Mouse (Mus musculus): Measurements from ENCODE around the gene Nfyb. TPM values are rescaled to one million over a fixed set of nuclear protein-coding genes. Genes with fewer than 3 reads are reported as not detected.

The Nfyb gene
- total and polyA plus RNA-seq, 3 experiments = 26.1 to 87.4 (median 70.4) TPM

DNA sequence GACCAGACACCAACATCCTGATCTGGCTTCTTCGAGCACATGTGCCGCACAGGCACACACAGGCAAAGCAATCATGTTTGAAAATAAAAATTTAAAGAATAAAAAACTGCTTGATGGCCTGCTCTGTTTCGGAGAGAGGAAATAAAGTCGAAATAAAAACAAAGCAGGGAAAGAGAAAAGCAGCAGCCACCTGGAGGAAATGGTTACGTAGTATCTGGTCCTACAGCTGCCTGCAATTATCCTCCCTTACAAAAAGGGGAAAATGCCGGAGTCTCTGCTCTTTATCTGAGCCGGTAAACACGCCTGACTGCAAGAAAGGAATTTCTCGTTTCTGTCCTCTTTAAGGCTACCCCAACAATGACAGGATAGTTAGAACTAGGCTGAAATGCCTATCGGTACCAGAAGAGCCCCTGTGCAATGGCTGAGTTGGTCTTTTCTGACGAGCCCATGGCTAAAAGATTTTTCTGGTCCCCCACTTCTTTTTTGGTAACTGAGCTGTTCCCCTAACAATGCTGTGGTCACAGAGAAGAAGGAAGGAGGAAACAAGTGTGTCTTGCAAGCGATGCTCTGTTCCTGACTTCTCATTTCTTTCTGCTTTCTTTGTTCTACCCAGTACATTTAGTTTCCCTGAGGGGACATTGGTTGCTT is 32.7 kb upstream of the Nfyb start:
- H3K36me3 ChIP-seq (replicated peaks) = no peaks in the 10 kb centered on the region
- peaks cover 3% of the 10 kb centered on the region; the same call in 1 of the 2 replicates for H3K9me3 ChIP-seq (replicated peaks)
- ATAC-seq (ENCODE audit: extremely low read depth, insufficient number of reproducible peaks, low FRiP score, poor library complexity, severe bottlenecking) = no peak
- H3K27me3 ChIP-seq (ENCODE audit: insufficient read depth, low read length) = peaks cover 35% of the 10 kb centered on the region
- no peak overlapping the region for H3K4me3 ChIP-seq (ENCODE audit: low read depth, low read length)
- DNase-seq (ENCODE audit: low spot score) = no peak
- H3K4me1 ChIP-seq (ENCODE audit: insufficient read depth, low read depth, low read length) = peaks cover 18% of the 10 kb centered on the region
- TF ChIP-seq GATA2 (IDR thresholded peaks at IDR 0.05; ENCODE audit: borderline replicate concordance, low read depth, low read length) (no peak), CTCF (IDR thresholded peaks at IDR 0.05; ENCODE audit: low read depth, low read length) (no peak), GATA1 (IDR thresholded peaks at IDR 0.05; ENCODE audit: borderline replicate concordance, low read length) (no peak), POLR2AphosphoS5 (IDR thresholded peaks at IDR 0.05; ENCODE audit: insufficient replicate concordance, low read depth, low read length) (no peak), TAL1 (conservative IDR thresholded peaks at IDR 0.05; ENCODE audit: low read depth, low read length) (no peak)

DNA sequence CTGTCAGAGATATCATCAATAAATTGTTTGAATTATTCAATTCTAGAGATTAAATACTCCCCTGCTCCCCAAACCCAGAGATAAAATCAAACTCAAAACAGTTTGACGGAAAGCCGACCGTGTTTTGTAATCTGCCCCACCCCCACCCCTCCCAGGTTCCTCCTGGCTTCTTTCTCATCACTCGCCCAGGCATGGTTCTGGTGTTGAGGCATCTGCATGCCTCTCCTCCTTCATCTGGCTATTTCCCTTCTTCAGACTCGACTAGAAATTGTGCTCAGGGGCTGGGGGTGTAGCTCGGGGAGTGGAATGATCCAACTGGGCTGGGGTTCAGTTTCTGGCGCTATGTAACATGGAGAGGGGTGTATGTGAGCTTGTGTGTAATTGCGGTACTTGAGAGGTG is 31.8 kb upstream of the Nfyb start:
- Histone ChIP-seq H3K4me3 (ENCODE audit: low read depth, low read length) (no peak overlapping the region), H3K4me1 (ENCODE audit: insufficient read depth, low read depth, low read length) (peaks cover 20% of the 10 kb centered on the region), H3K36me3 (replicated peaks) (no peaks in the 10 kb centered on the region), H3K9me3 (replicated peaks) (peaks cover 4% of the 10 kb centered on the region; the same call in 1 of the 2 replicates), H3K27me3 (ENCODE audit: insufficient read depth, low read length) (peaks cover 35% of the 10 kb centered on the region)
- ATAC-seq (ENCODE audit: extremely low read depth, insufficient number of reproducible peaks, low FRiP score, poor library complexity, severe bottlenecking) (no peak), DNase-seq (ENCODE audit: low spot score) (no peak)
- TF ChIP-seq GATA1 (IDR thresholded peaks at IDR 0.05; ENCODE audit: borderline replicate concordance, low read length) = no peak
- TF ChIP-seq POLR2AphosphoS5 (IDR thresholded peaks at IDR 0.05; ENCODE audit: insufficient replicate concordance, low read depth, low read length) = no peak
- no peak for TF ChIP-seq GATA2 (IDR thresholded peaks at IDR 0.05; ENCODE audit: borderline replicate concordance, low read depth, low read length)

DNA sequence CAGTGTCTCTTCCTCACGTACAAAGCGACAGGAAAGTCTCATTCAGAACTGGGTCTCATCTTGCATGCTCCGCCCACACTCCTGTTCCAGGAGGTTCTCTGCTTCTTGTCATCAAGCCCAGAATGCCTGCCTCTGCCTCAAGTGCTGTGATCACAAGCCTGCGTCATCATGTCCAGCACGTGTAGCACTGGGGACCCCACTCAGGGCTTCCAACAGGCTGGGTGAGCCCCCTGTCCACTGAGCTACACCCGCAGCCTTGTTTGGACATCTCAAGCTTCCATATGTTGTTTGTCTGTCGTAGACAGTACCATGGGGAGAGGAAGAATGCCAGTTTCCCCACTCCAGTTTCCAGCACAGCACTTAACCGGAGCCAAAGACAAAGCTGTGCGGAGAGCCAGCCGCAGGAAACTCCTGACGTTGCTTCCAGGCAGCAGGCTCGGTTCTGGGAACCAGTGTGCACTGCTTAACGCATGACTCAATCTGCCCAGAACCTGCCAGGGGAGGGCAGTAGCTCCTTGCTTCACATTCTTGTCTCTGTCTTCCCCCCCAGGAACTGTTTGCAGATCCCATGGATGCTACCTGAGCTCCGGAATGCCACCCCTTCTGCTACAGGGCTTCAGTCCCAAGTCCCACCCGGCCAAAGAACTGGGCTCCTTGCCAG is 31.3 kb upstream of the Nfyb start:
- ATAC-seq (ENCODE audit: extremely low read depth, insufficient number of reproducible peaks, low FRiP score, poor library complexity, severe bottlenecking) = no peak
- H3K4me1 ChIP-seq (ENCODE audit: insufficient read depth, low read depth, low read length) = peaks cover 25% of the 10 kb centered on the region
- peaks cover 35% of the 10 kb centered on the region for H3K27me3 ChIP-seq (ENCODE audit: insufficient read depth, low read length)
- no peaks in the 10 kb centered on the region for H3K36me3 ChIP-seq (replicated peaks)
- no peak for TF ChIP-seq GATA1 (IDR thresholded peaks at IDR 0.05; ENCODE audit: borderline replicate concordance, low read length)
- no peak for TF ChIP-seq CTCF (IDR thresholded peaks at IDR 0.05; ENCODE audit: low read depth, low read length)
- no peak for TF ChIP-seq POLR2AphosphoS5 (IDR thresholded peaks at IDR 0.05; ENCODE audit: insufficient replicate concordance, low read depth, low read length)
- TF ChIP-seq GATA2 (IDR thresholded peaks at IDR 0.05; ENCODE audit: borderline replicate concordance, low read depth, low read length) = no peak
- TF ChIP-seq TAL1 (conservative IDR thresholded peaks at IDR 0.05; ENCODE audit: low read depth, low read length) = no peak
- DNase-seq (ENCODE audit: low spot score) = no peak
- H3K9me3 ChIP-seq (replicated peaks) = peaks cover 4% of the 10 kb centered on the region; the same call in 1 of the 2 replicates
- no peak overlapping the region for H3K4me3 ChIP-seq (ENCODE audit: low read depth, low read length)

DNA sequence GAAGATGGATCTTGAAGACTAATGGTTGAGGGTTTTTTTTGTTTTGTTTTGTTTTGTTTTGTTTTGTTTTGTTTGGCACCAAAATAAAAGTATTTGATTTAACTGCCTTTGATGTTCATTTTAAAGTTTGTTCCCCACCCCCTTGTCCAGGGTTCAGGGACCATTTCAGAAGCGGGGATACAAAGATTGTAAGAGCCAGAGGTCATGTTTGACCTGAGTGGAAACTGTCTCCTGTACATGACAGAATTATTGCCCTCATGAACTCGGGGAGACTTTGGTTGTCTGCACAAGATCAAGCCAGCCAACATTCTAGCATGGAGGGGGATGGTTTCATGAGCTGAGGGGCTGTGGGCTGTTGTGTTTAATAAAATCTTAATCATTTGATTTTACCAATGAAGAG is 28.4 kb upstream of the Nfyb start:
- H3K9me3 ChIP-seq (replicated peaks) = peaks cover 4% of the 10 kb centered on the region; the same call in 1 of the 2 replicates
- no peak overlapping the region for H3K4me3 ChIP-seq (ENCODE audit: low read depth, low read length)
- ATAC-seq (ENCODE audit: extremely low read depth, insufficient number of reproducible peaks, low FRiP score, poor library complexity, severe bottlenecking) = no peak
- TF ChIP-seq GATA2 (IDR thresholded peaks at IDR 0.05; ENCODE audit: borderline replicate concordance, low read depth, low read length) = no peak
- TF ChIP-seq TAL1 (conservative IDR thresholded peaks at IDR 0.05; ENCODE audit: low read depth, low read length) = no peak
- TF ChIP-seq GATA1 (IDR thresholded peaks at IDR 0.05; ENCODE audit: borderline replicate concordance, low read length) = no peak
- no peak for TF ChIP-seq POLR2AphosphoS5 (IDR thresholded peaks at IDR 0.05; ENCODE audit: insufficient replicate concordance, low read depth, low read length)
- TF ChIP-seq CTCF (IDR thresholded peaks at IDR 0.05; ENCODE audit: low read depth, low read length) = no peak
- H3K27me3 ChIP-seq (ENCODE audit: insufficient read depth, low read length) = peaks cover 31% of the 10 kb centered on the region
- H3K36me3 ChIP-seq (replicated peaks) = no peaks in the 10 kb centered on the region
- peaks cover 18% of the 10 kb centered on the region for H3K4me1 ChIP-seq (ENCODE audit: insufficient read depth, low read depth, low read length)
- DNase-seq (ENCODE audit: low spot score) = no peak

DNA sequence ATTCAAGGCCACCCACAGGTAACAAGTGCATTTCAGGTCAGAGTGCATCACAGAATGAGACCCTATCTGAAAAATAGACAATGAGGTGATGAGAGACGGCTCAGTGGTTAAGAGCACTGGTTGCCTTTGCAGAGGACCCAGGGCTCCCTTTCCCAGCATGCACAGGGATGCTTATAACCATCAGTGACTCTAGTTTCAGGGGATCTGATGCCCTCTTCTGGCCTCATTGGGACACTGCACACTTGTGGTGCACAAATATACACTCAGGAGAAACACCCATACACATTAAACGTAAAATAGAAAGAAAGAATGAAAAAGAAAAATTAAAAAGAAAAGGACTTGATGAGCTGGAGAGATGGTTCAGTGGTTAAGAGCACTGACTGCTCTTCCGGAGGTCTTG is 27.8 kb upstream of the Nfyb start:
- Histone ChIP-seq H3K36me3 (replicated peaks) (no peaks in the 10 kb centered on the region), H3K4me1 (ENCODE audit: insufficient read depth, low read depth, low read length) (peaks cover 18% of the 10 kb centered on the region), H3K27me3 (ENCODE audit: insufficient read depth, low read length) (peaks cover 25% of the 10 kb centered on the region), H3K4me3 (ENCODE audit: low read depth, low read length) (no peak overlapping the region), H3K9me3 (replicated peaks) (peaks cover 4% of the 10 kb centered on the region; the same call in 1 of the 2 replicates)
- no peak for ATAC-seq (ENCODE audit: extremely low read depth, insufficient number of reproducible peaks, low FRiP score, poor library complexity, severe bottlenecking)
- no peak for DNase-seq (ENCODE audit: low spot score)
- TF ChIP-seq TAL1 (conservative IDR thresholded peaks at IDR 0.05; ENCODE audit: low read depth, low read length) (no peak), GATA1 (IDR thresholded peaks at IDR 0.05; ENCODE audit: borderline replicate concordance, low read length) (no peak), POLR2AphosphoS5 (IDR thresholded peaks at IDR 0.05; ENCODE audit: insufficient replicate concordance, low read depth, low read length) (no peak), CTCF (IDR thresholded peaks at IDR 0.05; ENCODE audit: low read depth, low read length) (no peak), GATA2 (IDR thresholded peaks at IDR 0.05; ENCODE audit: borderline replicate concordance, low read depth, low read length) (no peak)

DNA sequence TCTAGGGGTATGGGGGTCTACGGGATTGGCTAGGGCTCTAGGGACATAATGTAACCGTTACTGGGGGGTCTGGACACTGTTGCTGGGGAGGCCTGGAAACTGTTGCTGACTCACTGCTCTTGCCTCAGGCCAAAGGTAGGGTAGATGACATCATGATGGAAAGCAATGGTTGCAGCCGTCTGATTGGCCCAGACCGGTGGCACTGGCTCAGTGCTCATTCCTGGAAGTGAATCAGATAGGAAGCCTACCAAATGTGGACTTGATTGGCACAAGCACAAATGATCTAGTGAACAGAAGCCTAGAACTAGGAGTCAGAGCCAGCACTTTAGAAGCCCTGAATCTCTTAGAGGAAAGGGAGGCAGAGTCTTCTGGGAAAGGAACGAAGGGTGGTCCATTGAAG is 26.6 kb upstream of the Nfyb start:
- ATAC-seq (ENCODE audit: extremely low read depth, insufficient number of reproducible peaks, low FRiP score, poor library complexity, severe bottlenecking) (no peak), DNase-seq (ENCODE audit: low spot score) (no peak)
- Histone ChIP-seq H3K36me3 (replicated peaks) (no peaks in the 10 kb centered on the region), H3K4me3 (ENCODE audit: low read depth, low read length) (no peak overlapping the region), H3K27me3 (ENCODE audit: insufficient read depth, low read length) (peaks cover 20% of the 10 kb centered on the region), H3K9me3 (replicated peaks) (peaks cover 4% of the 10 kb centered on the region; the same call in 1 of the 2 replicates), H3K4me1 (ENCODE audit: insufficient read depth, low read depth, low read length) (peaks cover 16% of the 10 kb centered on the region)
- TF ChIP-seq GATA1 (IDR thresholded peaks at IDR 0.05; ENCODE audit: borderline replicate concordance, low read length) (no peak), POLR2AphosphoS5 (IDR thresholded peaks at IDR 0.05; ENCODE audit: insufficient replicate concordance, low read depth, low read length) (no peak), TAL1 (conservative IDR thresholded peaks at IDR 0.05; ENCODE audit: low read depth, low read length) (no peak), GATA2 (IDR thresholded peaks at IDR 0.05; ENCODE audit: borderline replicate concordance, low read depth, low read length) (no peak), CTCF (IDR thresholded peaks at IDR 0.05; ENCODE audit: low read depth, low read length) (no peak)

Data from G1E (cell line).